Mouse (Mus musculus) spleen, adult 2 months (tissue): ENCODE measurements at regions not wholly inside any gene's neighbourhood (a gene's known extent, or its start where the extent isn't known, plus 50 kb on each side); places are given as distances from the start of the nearest gene placed in this dataset.

Experiments
- CTCF ChIP-seq: fragments of 200-500 bp; IDR thresholded peaks from 2 replicates; pipeline ENCODE4 v1.5.1; 2011; ENCODE audit warnings: mild to moderate bottlenecking, inconsistent platforms; ENCODE audit not compliant: insufficient read depth, insufficient read length, insufficient replicate concordance; ENCODE audit errors: extremely low read depth
- POLR2A ChIP-seq: fragments of 200-500 bp; IDR thresholded peaks from 2 replicates; pipeline ENCODE4 v1.6.1; 2011; ENCODE audit warnings: low read depth, low read length, inconsistent platforms

- TF ChIP-seq CTCF, result no peak
- no peak for TF ChIP-seq POLR2A
These were observed 210.2 kb upstream of the Speer2 start for GRCm38 (mm10) chr16:70073740-70074139.
